Mouse (Mus musculus): Measurements from ENCODE around the gene Syt1. TPM values are rescaled to one million over a fixed set of nuclear protein-coding genes. Genes with fewer than 3 reads are reported as not detected.

Gene Syt1
- polyA plus RNA-seq, 1 experiment from 2014 or later, result 130 TPM

DNA sequence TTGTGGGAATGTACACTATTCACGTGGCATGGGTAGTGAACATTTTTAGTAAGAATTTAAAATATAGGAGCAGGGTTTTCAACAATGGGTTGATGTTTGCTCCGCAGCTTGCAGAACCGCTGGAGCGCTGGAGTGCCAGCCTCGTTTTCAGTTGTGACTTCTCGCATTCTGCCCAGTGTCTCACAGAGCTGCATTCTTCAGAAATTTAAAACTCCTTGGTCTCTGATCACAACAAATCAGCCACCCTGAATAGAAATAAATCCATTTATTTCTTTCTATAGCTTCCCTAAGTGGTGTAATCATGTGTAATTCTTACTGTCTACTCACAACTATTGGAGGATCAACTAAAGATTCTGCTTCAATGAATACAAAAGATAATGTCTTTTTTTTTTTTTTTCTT, 458.2 kb downstream of the Syt1 start:
- Histone ChIP-seq H3K9ac (replicated peaks; ENCODE audit: low read depth, low read length) (no peak overlapping the region), H3K9me3 (ENCODE audit: control insufficient read depth, low read length) (no peaks in the 10 kb centered on the region), H3K4me3 (ENCODE audit: low read depth, low read length) (no peak overlapping the region), H3K27me3 (ENCODE audit: control insufficient read depth, insufficient read depth, low read length) (no peaks in the 10 kb centered on the region), H3K36me3 (ENCODE audit: control insufficient read depth, insufficient read depth, low read length) (no peaks in the 10 kb centered on the region), H3K4me2 (ENCODE audit: low read depth, low read length) (no peak overlapping the region), H3K27ac (ENCODE audit: low read depth, low read length) (no peak overlapping the region), H3K4me1 (ENCODE audit: control insufficient read depth, insufficient read depth, low read length) (no peaks in the 10 kb centered on the region)
- no peak for ATAC-seq (ENCODE audit: low read depth)
- 89% methylated on average over 6 of the region's 6 CpGs for WGBS

DNA sequence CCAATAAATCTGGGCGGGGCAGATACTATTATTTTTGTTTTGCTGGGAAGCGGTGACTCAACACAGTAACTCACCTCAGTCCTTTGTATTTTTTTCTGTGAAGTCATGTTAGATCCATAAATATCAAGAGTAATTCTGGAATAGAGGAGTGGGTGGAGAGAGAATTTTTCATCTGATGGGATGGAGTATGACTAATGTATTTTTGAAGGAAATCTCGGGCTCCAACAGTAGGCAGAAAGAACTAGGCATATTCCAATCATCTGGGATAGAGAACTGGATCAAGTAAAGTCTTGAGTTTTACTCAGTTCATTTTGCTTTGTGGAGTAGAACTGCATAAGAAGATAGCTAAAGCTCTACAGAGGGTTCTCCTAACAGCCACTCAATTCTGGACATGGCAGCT, 465.1 kb downstream of the Syt1 start:
- no peaks in the 10 kb centered on the region for H3K27me3 ChIP-seq (ENCODE audit: control insufficient read depth, insufficient read depth, low read length)
- H3K4me2 ChIP-seq (ENCODE audit: low read depth, low read length), result no peak overlapping the region
- 95% methylated on average over 3 of the region's 3 CpGs for WGBS
- no peaks in the 10 kb centered on the region for H3K4me1 ChIP-seq (ENCODE audit: control insufficient read depth, insufficient read depth, low read length)
- H3K27ac ChIP-seq (ENCODE audit: low read depth, low read length), result no peak overlapping the region
- no peaks in the 10 kb centered on the region for H3K9me3 ChIP-seq (ENCODE audit: control insufficient read depth, low read length)
- H3K9ac ChIP-seq (replicated peaks; ENCODE audit: low read depth, low read length), result no peak overlapping the region
- H3K4me3 ChIP-seq (ENCODE audit: low read depth, low read length), result no peak overlapping the region
- no peak for ATAC-seq (ENCODE audit: low read depth)
- no peaks in the 10 kb centered on the region for H3K36me3 ChIP-seq (ENCODE audit: control insufficient read depth, insufficient read depth, low read length)

DNA sequence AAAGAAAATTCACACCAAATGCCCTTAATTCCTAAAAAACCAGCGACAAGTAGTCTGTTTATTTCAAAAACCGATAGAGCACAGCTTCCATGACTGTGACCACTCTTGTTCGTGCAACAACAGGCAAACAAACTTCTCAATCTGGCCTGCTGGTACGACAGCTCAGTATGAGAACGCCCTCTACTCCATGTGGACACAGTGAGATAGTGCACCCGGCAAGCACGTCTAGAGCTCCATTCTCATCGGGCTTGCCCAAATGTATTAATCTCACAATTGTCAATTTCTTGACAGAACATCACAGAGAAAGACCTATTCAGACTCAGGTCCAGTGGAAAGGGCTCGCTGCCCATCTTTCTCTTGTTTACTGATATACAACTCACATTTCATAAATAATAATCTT, 469.2 kb downstream of the Syt1 start:
- no peak overlapping the region for H3K9ac ChIP-seq (replicated peaks; ENCODE audit: low read depth, low read length)
- 83% methylated on average over 9 of the region's 9 CpGs for whole genome bisulfite sequencing

DNA sequence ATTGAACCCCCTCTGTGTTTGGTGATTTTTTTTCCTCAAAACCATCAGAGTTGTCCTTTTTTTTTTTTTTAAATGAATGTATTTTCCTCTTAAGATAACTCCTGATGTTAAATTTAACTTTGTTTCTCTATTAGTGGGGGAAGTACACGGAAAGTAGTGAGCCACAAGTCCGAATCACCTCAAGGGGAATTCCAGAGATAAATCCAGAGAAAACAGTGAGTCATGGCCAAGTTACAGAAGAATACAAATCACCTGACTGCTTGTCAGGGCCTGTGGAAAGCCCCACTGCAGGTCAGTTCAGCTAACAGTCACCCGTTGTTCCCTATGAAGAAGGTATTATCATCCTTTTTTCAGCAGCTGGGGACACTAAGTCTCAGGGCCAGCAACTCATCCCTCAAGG, 472.2 kb downstream of the Syt1 start:
- ATAC-seq (ENCODE audit: low read depth), result no peak
- H3K4me2 ChIP-seq (ENCODE audit: low read depth, low read length), result no peak overlapping the region

More for the DNA sequence above, 469.2 kb downstream of the Syt1 start:
- H3K4me2 ChIP-seq (ENCODE audit: low read depth, low read length), result no peak overlapping the region
- no peak overlapping the region for H3K27ac ChIP-seq (ENCODE audit: low read depth, low read length)
- no peaks in the 10 kb centered on the region for H3K27me3 ChIP-seq (ENCODE audit: control insufficient read depth, insufficient read depth, low read length)
- no peaks in the 10 kb centered on the region for H3K9me3 ChIP-seq (ENCODE audit: control insufficient read depth, low read length)
- ATAC-seq (ENCODE audit: low read depth), result no peak
- no peaks in the 10 kb centered on the region for H3K36me3 ChIP-seq (ENCODE audit: control insufficient read depth, insufficient read depth, low read length)
- no peak overlapping the region for H3K4me3 ChIP-seq (ENCODE audit: low read depth, low read length)
- H3K4me1 ChIP-seq (ENCODE audit: control insufficient read depth, insufficient read depth, low read length), result no peaks in the 10 kb centered on the region

DNA sequence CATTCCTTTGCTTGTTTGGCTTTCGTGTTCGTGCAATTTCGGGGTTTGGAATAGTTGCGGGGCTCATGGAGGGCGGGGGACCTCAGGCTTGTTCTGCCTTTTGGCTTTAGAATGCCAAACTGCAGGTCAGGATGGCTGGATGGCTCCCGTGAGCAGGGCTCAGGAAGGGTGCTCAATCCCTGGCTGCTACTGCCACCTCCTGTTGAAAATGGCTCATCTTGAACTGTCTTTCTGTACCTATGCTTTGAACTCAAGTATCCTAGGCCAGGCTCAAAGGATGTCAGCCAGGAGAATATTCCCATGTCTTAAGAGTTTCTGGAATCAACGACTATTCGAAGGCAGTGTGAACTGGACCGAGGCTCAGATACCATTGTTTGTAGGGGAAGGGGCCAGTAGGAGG, 473.1 kb downstream of the Syt1 start:
- no peak overlapping the region for H3K4me3 ChIP-seq (ENCODE audit: low read depth, low read length)
- no peak overlapping the region for H3K4me2 ChIP-seq (ENCODE audit: low read depth, low read length)
- no peak for ATAC-seq (ENCODE audit: low read depth)
- WGBS, result 73% methylated on average over 9 of the region's 9 CpGs
- no peaks in the 10 kb centered on the region for H3K9me3 ChIP-seq (ENCODE audit: control insufficient read depth, low read length)
- H3K9ac ChIP-seq (replicated peaks; ENCODE audit: low read depth, low read length), result no peak overlapping the region
- no peaks in the 10 kb centered on the region for H3K4me1 ChIP-seq (ENCODE audit: control insufficient read depth, insufficient read depth, low read length)
- H3K36me3 ChIP-seq (ENCODE audit: control insufficient read depth, insufficient read depth, low read length), result no peaks in the 10 kb centered on the region
- no peak overlapping the region for H3K27ac ChIP-seq (ENCODE audit: low read depth, low read length)
- H3K27me3 ChIP-seq (ENCODE audit: control insufficient read depth, insufficient read depth, low read length), result no peaks in the 10 kb centered on the region

More for the DNA sequence above, 472.2 kb downstream of the Syt1 start:
- Histone ChIP-seq H3K27ac (ENCODE audit: low read depth, low read length) (no peak overlapping the region), H3K9ac (replicated peaks; ENCODE audit: low read depth, low read length) (no peak overlapping the region), H3K4me3 (ENCODE audit: low read depth, low read length) (no peak overlapping the region), H3K4me1 (ENCODE audit: control insufficient read depth, insufficient read depth, low read length) (no peaks in the 10 kb centered on the region), H3K27me3 (ENCODE audit: control insufficient read depth, insufficient read depth, low read length) (no peaks in the 10 kb centered on the region), H3K36me3 (ENCODE audit: control insufficient read depth, insufficient read depth, low read length) (no peaks in the 10 kb centered on the region), H3K9me3 (ENCODE audit: control insufficient read depth, low read length) (no peaks in the 10 kb centered on the region)
- 88% methylated on average over 3 of the region's 3 CpGs for WGBS

DNA sequence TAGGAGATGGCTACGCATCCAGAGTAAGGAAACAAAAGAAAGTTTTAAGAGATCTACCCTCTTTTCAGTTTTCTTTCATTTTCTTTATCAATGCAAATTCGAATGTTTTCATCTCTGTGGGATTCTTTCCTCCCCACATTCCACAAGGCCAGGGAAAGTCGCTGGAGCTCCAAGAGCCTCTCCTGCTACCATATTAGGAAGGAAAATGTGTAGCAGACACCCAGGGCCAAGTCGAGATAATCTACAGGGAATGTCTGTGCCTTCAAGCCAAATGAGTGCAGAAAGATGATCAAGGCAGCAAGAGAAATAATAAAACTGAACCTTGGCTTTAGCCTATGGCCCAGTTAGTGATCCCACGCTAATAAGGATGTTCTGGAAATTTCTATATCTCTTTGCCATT, 474.9 kb downstream of the Syt1 start:
- no peak overlapping the region for H3K27ac ChIP-seq (ENCODE audit: low read depth, low read length)
- no peaks in the 10 kb centered on the region for H3K9me3 ChIP-seq (ENCODE audit: control insufficient read depth, low read length)
- no peaks in the 10 kb centered on the region for H3K27me3 ChIP-seq (ENCODE audit: control insufficient read depth, insufficient read depth, low read length)
- no peak overlapping the region for H3K4me2 ChIP-seq (ENCODE audit: low read depth, low read length)
- no peak overlapping the region for H3K9ac ChIP-seq (replicated peaks; ENCODE audit: low read depth, low read length)
- no peaks in the 10 kb centered on the region for H3K36me3 ChIP-seq (ENCODE audit: control insufficient read depth, insufficient read depth, low read length)
- 59% methylated on average over 5 of the region's 5 CpGs for WGBS
- H3K4me1 ChIP-seq (ENCODE audit: control insufficient read depth, insufficient read depth, low read length), result no peaks in the 10 kb centered on the region
- no peak for ATAC-seq (ENCODE audit: low read depth)
- no peak overlapping the region for H3K4me3 ChIP-seq (ENCODE audit: low read depth, low read length)

DNA sequence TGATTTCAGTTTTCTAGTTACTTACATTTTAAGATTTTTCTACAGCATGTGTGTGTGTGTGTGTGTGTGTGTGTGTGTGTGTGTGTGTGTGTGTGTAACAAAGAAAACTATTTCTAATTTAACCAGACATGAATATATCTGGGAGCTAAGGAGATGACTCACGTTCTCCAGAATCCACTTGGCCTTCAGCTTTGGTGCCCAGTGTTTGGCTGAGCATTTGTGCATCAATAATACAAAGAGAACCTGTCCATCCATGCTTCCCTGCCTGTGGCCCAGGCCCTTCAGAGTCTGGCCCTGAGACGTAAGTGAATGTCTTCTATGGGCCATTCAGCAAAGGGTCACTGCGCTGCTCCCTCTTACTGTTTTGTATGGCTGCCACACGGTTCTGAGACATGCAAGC, 476.7 kb downstream of the Syt1 start:
- WGBS, result 84% methylated on average over 4 of the region's 4 CpGs
- no peaks in the 10 kb centered on the region for H3K9me3 ChIP-seq (ENCODE audit: control insufficient read depth, low read length)
- H3K27ac ChIP-seq (ENCODE audit: low read depth, low read length), result no peak overlapping the region
- no peaks in the 10 kb centered on the region for H3K27me3 ChIP-seq (ENCODE audit: control insufficient read depth, insufficient read depth, low read length)
- no peak overlapping the region for H3K4me2 ChIP-seq (ENCODE audit: low read depth, low read length)
- no peak for ATAC-seq (ENCODE audit: low read depth)
- no peaks in the 10 kb centered on the region for H3K36me3 ChIP-seq (ENCODE audit: control insufficient read depth, insufficient read depth, low read length)
- no peak overlapping the region for H3K4me3 ChIP-seq (ENCODE audit: low read depth, low read length)
- H3K4me1 ChIP-seq (ENCODE audit: control insufficient read depth, insufficient read depth, low read length), result no peaks in the 10 kb centered on the region
- H3K9ac ChIP-seq (replicated peaks; ENCODE audit: low read depth, low read length), result no peak overlapping the region

DNA sequence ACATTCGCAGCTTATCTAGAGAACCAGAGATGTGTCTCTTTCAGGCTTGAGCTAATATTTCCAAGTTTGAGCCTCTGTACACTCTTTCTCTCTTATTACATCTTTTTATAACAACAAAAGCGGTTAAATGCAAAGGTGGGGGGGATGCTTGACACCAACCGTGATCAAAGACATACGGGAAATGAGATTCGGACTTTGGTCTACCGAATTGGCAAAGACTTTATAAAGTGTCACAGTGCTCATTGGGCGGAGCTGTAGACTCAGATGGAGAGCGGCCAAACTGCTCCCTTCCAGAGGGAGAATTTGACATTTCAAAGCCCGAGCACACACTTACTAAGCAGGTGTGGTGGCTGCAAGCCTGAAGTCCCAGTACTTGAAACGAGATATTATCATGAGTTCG, 477.9 kb downstream of the Syt1 start:
- Histone ChIP-seq H3K36me3 (ENCODE audit: control insufficient read depth, insufficient read depth, low read length) (no peaks in the 10 kb centered on the region), H3K4me2 (ENCODE audit: low read depth, low read length) (no peak overlapping the region), H3K27me3 (ENCODE audit: control insufficient read depth, insufficient read depth, low read length) (no peaks in the 10 kb centered on the region), H3K9ac (replicated peaks; ENCODE audit: low read depth, low read length) (no peak overlapping the region), H3K27ac (ENCODE audit: low read depth, low read length) (no peak overlapping the region), H3K4me1 (ENCODE audit: control insufficient read depth, insufficient read depth, low read length) (no peaks in the 10 kb centered on the region), H3K9me3 (ENCODE audit: control insufficient read depth, low read length) (no peaks in the 10 kb centered on the region), H3K4me3 (ENCODE audit: low read depth, low read length) (no peak overlapping the region)
- ATAC-seq (ENCODE audit: low read depth), result no peak
- 92% methylated on average over 11 of the region's 11 CpGs for WGBS

DNA sequence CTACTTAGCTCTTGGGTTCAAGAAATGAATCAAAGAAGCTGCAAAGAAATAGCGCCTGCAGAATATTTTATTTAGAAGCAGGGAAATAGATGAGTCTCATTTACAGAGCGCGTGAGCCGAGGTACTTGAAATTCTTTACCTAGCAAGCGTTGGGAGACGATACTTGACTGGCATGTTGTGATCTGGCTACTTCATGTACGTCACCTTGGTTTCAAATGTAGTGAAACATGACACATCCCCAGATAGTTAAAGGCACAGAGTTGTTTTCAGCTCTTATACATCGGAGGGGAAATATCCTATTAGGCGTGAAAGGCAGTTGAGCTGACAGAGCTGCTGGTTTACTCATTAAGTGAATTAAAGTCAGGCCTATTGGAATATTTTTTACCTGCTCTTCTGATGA, 478.5 kb downstream of the Syt1 start:
- Histone ChIP-seq H3K9me3 (ENCODE audit: control insufficient read depth, low read length) (no peaks in the 10 kb centered on the region), H3K27me3 (ENCODE audit: control insufficient read depth, insufficient read depth, low read length) (no peaks in the 10 kb centered on the region), H3K9ac (replicated peaks; ENCODE audit: low read depth, low read length) (no peak overlapping the region), H3K4me3 (ENCODE audit: low read depth, low read length) (no peak overlapping the region), H3K27ac (ENCODE audit: low read depth, low read length) (no peak overlapping the region), H3K4me2 (ENCODE audit: low read depth, low read length) (no peak overlapping the region), H3K4me1 (ENCODE audit: control insufficient read depth, insufficient read depth, low read length) (no peaks in the 10 kb centered on the region), H3K36me3 (ENCODE audit: control insufficient read depth, insufficient read depth, low read length) (no peaks in the 10 kb centered on the region)
- 80% methylated on average over 9 of the region's 9 CpGs for WGBS
- ATAC-seq (ENCODE audit: low read depth), result no peak

DNA sequence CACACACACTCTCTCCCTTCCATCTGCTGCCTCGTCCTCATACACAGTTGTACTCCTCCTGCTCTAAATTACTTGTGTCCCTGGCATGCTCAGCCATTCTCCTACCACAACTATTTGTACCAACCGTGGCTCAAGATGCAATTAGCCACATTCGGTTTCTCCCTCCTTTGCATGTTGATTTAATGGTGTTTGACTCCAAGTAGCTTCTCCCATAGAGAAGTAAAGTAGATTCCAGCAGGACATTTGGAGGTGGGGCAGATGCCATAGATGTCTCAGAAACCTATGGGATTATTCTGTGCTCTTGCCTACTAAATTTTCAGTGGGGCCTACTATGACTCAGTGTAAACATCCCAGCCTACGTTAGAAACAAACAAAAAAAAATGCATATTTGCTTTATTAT, 479.1 kb downstream of the Syt1 start:
- Histone ChIP-seq H3K4me1 (ENCODE audit: control insufficient read depth, insufficient read depth, low read length) (no peaks in the 10 kb centered on the region), H3K9ac (replicated peaks; ENCODE audit: low read depth, low read length) (no peak overlapping the region), H3K27ac (ENCODE audit: low read depth, low read length) (no peak overlapping the region), H3K4me2 (ENCODE audit: low read depth, low read length) (no peak overlapping the region), H3K4me3 (ENCODE audit: low read depth, low read length) (no peak overlapping the region), H3K9me3 (ENCODE audit: control insufficient read depth, low read length) (no peaks in the 10 kb centered on the region), H3K36me3 (ENCODE audit: control insufficient read depth, insufficient read depth, low read length) (no peaks in the 10 kb centered on the region), H3K27me3 (ENCODE audit: control insufficient read depth, insufficient read depth, low read length) (no peaks in the 10 kb centered on the region)
- WGBS, result 23% methylated on average over 4 of the region's 4 CpGs
- ATAC-seq (ENCODE audit: low read depth), result no peak

All from neural tube, embryonic 14.5 days (tissue).